Mouse (Mus musculus) CH12.LX (cell line): ENCODE measurements at regions not wholly inside any gene's neighbourhood (a gene's known extent, or its start where the extent isn't known, plus 50 kb on each side); places are given as distances from the start of the nearest gene placed in this dataset.

ENCODE experiments used
- BHLHE40 ChIP-seq: IDR thresholded peaks from 2 replicates; pipeline ENCODE4 v1.6.1; 2011; ENCODE audit warnings: mild to moderate bottlenecking, low read depth, low read length, improper control_type of control experiment
- CTCF ChIP-seq, 2 experiments: IDR thresholded peaks in 1 of 2; conservative IDR thresholded peaks in 1 of 2; 2 replicates each; pipeline ENCODE4 v1.5.1; 2011 to 2012; ENCODE audit warnings: low read depth in 2 of 2, low read length in 2 of 2, improper control_type of control experiment in 1 of 2, inconsistent platforms in 1 of 2, mild to moderate bottlenecking in 1 of 2, moderate library complexity in 1 of 2
- ELF1 ChIP-seq: IDR thresholded peaks from 2 replicates; pipeline ENCODE4 v1.6.1; 2014; ENCODE audit warnings: low read depth, mild to moderate bottlenecking, inconsistent platforms, low read length, improper control_type of control experiment
- EP300 ChIP-seq: IDR thresholded peaks from 2 replicates; pipeline ENCODE4 v1.6.1; 2011; ENCODE audit warnings: low read length, improper control_type of control experiment
- ETS1 ChIP-seq: conservative IDR thresholded peaks from 2 replicates; pipeline ENCODE4 v1.6.1; 2012; ENCODE audit warnings: low read depth, mild to moderate bottlenecking, inconsistent platforms, low read length, improper control_type of control experiment, moderate library complexity
- GABPA ChIP-seq: IDR thresholded peaks from 2 replicates; pipeline ENCODE4 v1.6.1; 2012; ENCODE audit warnings: low read depth, low read length, improper control_type of control experiment, inconsistent platforms; ENCODE audit not compliant: insufficient replicate concordance
- JUN ChIP-seq: IDR thresholded peaks from 2 replicates; pipeline ENCODE4 v1.6.1; 2011; ENCODE audit warnings: low read depth, mild to moderate bottlenecking, low read length, improper control_type of control experiment, moderate library complexity; ENCODE audit not compliant: insufficient read depth
- POLR2A ChIP-seq: IDR thresholded peaks from 2 replicates; pipeline ENCODE4 v1.6.1; 2011; ENCODE audit warnings: low read depth, mild to moderate bottlenecking, improper control_type of control experiment, low read length
- UBTF ChIP-seq: IDR thresholded peaks from 2 replicates; pipeline ENCODE4 v1.6.1; 2012; ENCODE audit warnings: low read depth, mild to moderate bottlenecking, inconsistent platforms, low read length, improper control_type of control experiment, moderate library complexity
- USF2 ChIP-seq: conservative IDR thresholded peaks from 2 replicates; pipeline ENCODE4 v1.6.1; 2011; ENCODE audit warnings: low read depth, low read length, improper control_type of control experiment
- ZC3H11A ChIP-seq: IDR thresholded peaks from 2 replicates; pipeline ENCODE4 v1.6.1; 2012; ENCODE audit warnings: low read depth, mild to moderate bottlenecking, inconsistent platforms, low read length, improper control_type of control experiment
- ZKSCAN1 ChIP-seq: IDR thresholded peaks from 2 replicates; pipeline ENCODE4 v1.6.1; 2012; ENCODE audit warnings: low read depth, inconsistent platforms, low read length, improper control_type of control experiment, borderline replicate concordance
- ZNF384 ChIP-seq: IDR thresholded peaks from 2 replicates; pipeline ENCODE4 v1.6.1; 2012; ENCODE audit warnings: low read depth, low read length, improper control_type of control experiment, inconsistent platforms

DNA sequence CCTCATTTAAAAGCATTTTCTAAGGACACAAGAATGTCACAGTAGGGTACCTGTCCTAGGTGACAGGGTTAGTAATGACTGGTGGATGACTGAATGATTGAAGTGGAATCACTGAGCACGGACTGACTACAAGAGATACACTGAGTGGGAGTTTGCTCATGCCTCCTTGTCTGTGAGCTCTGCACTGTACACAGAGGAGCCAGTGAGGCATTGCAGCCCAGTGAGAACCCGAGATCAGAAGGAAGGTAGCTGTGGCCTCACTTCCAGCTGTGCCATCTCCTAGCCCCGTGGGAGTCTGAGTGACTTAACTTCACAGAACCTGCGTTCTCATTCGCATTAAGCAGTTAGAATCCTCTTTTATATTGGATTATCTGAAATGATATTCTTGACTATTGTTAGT, 148.8 kb upstream of the P2ry1 start:
- TF ChIP-seq EP300, result no peak
- no peak for TF ChIP-seq CTCF (conservative IDR thresholded peaks at IDR 0.05 in 1 of 2, IDR thresholded peaks at IDR 0.05 in 1 of 2; ENCODE audit: low read depth in 2 of 2, low read length in 2 of 2)
- TF ChIP-seq JUN, result no peak
- TF ChIP-seq GABPA, result no peak
- TF ChIP-seq ZKSCAN1, result no peak
- TF ChIP-seq ZNF384, result no peak
- no peak for TF ChIP-seq ELF1
- no peak for TF ChIP-seq UBTF
- TF ChIP-seq POLR2A, result no peak
- TF ChIP-seq ZC3H11A, result no peak
- TF ChIP-seq ETS1, result no peak
- no peak for TF ChIP-seq BHLHE40
- no peak for TF ChIP-seq USF2
